Mouse (Mus musculus): ENCODE measurements around the gene March7. TPM values are rescaled to one million over a fixed set of nuclear protein-coding genes. Genes with fewer than 3 reads are reported as not detected.

March7 gene
- polyA plus RNA-seq, 1 experiment = 10.7 TPM

GRCm38 (mm10) chr2:60223489-60223888 lies 13.8 kb downstream of the March7 start:
- H3K4me1 ChIP-seq (ENCODE audit: control insufficient read depth, insufficient read depth, low read length) = peaks cover 7% of the 10 kb centered on the region; the same call in 1 of the 2 replicates
- WGBS = 35% methylated on average over 1 of the region's 1 CpGs
- no peak overlapping the region for H3K27ac ChIP-seq (ENCODE audit: insufficient read depth, low read depth, low read length)
- H3K4me3 ChIP-seq (ENCODE audit: insufficient read depth, low read depth, low read length) = no peak overlapping the region
- no peak for DNase-seq
- H3K27me3 ChIP-seq (replicated peaks; ENCODE audit: control insufficient read depth, insufficient read depth, low read length) = no peaks in the 10 kb centered on the region
- TF ChIP-seq POLR2A (IDR thresholded peaks at IDR 0.05; ENCODE audit: low read depth, low read length) (no peak), CTCF (conservative IDR thresholded peaks at IDR 0.05; ENCODE audit: insufficient read depth, insufficient read length, low read depth, low read length) (no peak)
- H3K36me3 ChIP-seq (ENCODE audit: control insufficient read depth, insufficient read depth, low read length) = no peaks in the 10 kb centered on the region

- peaks cover 8% of the 10 kb centered on the region for H3K36me3 ChIP-seq (ENCODE audit: control insufficient read depth, insufficient read depth, low read length)
- TF ChIP-seq CTCF (conservative IDR thresholded peaks at IDR 0.05; ENCODE audit: insufficient read depth, insufficient read length, low read depth, low read length) (no peak), POLR2A (IDR thresholded peaks at IDR 0.05; ENCODE audit: low read depth, low read length) (no peak)
- H3K4me3 ChIP-seq (ENCODE audit: insufficient read depth, low read depth, low read length) = no peak overlapping the region
- no peaks in the 10 kb centered on the region for H3K27me3 ChIP-seq (replicated peaks; ENCODE audit: control insufficient read depth, insufficient read depth, low read length)
- WGBS = 70% methylated on average over 1 of the region's 1 CpGs
- H3K4me1 ChIP-seq (ENCODE audit: control insufficient read depth, insufficient read depth, low read length) = no peaks in the 10 kb centered on the region; the same call in 1 of the 2 replicates
- no peak for DNase-seq
- H3K27ac ChIP-seq (ENCODE audit: insufficient read depth, low read depth, low read length) = no peak overlapping the region
Observed at GRCm38 (mm10) chr2:60228470-60228869, 18.8 kb downstream of the March7 start.

GRCm38 (mm10) chr2:60230361-60230760 lies 20.7 kb downstream of the March7 start:
- Histone ChIP-seq H3K4me3 (ENCODE audit: insufficient read depth, low read depth, low read length) (no peak overlapping the region), H3K36me3 (ENCODE audit: control insufficient read depth, insufficient read depth, low read length) (peaks cover 10% of the 10 kb centered on the region), H3K27ac (ENCODE audit: insufficient read depth, low read depth, low read length) (no peak overlapping the region), H3K4me1 (ENCODE audit: control insufficient read depth, insufficient read depth, low read length) (no peaks in the 10 kb centered on the region), H3K27me3 (replicated peaks; ENCODE audit: control insufficient read depth, insufficient read depth, low read length) (no peaks in the 10 kb centered on the region)
- TF ChIP-seq CTCF (conservative IDR thresholded peaks at IDR 0.05; ENCODE audit: insufficient read depth, insufficient read length, low read depth, low read length) (no peak), POLR2A (IDR thresholded peaks at IDR 0.05; ENCODE audit: low read depth, low read length) (no peak)
- 86% methylated on average over 2 of the region's 2 CpGs for WGBS
- no peak for DNase-seq

- peaks cover 11% of the 10 kb centered on the region for H3K36me3 ChIP-seq (ENCODE audit: control insufficient read depth, insufficient read depth, low read length)
- TF ChIP-seq CTCF (conservative IDR thresholded peaks at IDR 0.05; ENCODE audit: insufficient read depth, insufficient read length, low read depth, low read length) = no peak
- TF ChIP-seq POLR2A (IDR thresholded peaks at IDR 0.05; ENCODE audit: low read depth, low read length) = no peak
Observed at GRCm38 (mm10) chr2:60233147-60233546, 23.5 kb downstream of the March7 start.

GRCm38 (mm10) chr2:60234506-60234905 lies 24.8 kb downstream of the March7 start:
- no peak overlapping the region for H3K27ac ChIP-seq (ENCODE audit: insufficient read depth, low read depth, low read length)
- H3K36me3 ChIP-seq (ENCODE audit: control insufficient read depth, insufficient read depth, low read length) = peaks cover 9% of the 10 kb centered on the region
- no peak for DNase-seq
- no peak overlapping the region for H3K4me3 ChIP-seq (ENCODE audit: insufficient read depth, low read depth, low read length)
- H3K4me1 ChIP-seq (ENCODE audit: control insufficient read depth, insufficient read depth, low read length) = no peaks in the 10 kb centered on the region
- H3K27me3 ChIP-seq (replicated peaks; ENCODE audit: control insufficient read depth, insufficient read depth, low read length) = no peaks in the 10 kb centered on the region
- no peak for TF ChIP-seq POLR2A (IDR thresholded peaks at IDR 0.05; ENCODE audit: low read depth, low read length)
- TF ChIP-seq CTCF (conservative IDR thresholded peaks at IDR 0.05; ENCODE audit: insufficient read depth, insufficient read length, low read depth, low read length) = no peak
- 72% methylated on average over 7 of the region's 7 CpGs for WGBS

More at GRCm38 (mm10) chr2:60233147-60233546, 23.5 kb downstream of the March7 start:
- whole genome bisulfite sequencing = 44% methylated on average over 2 of the region's 2 CpGs
- no peak for DNase-seq
- Histone ChIP-seq H3K27me3 (replicated peaks; ENCODE audit: control insufficient read depth, insufficient read depth, low read length) (no peaks in the 10 kb centered on the region), H3K4me3 (ENCODE audit: insufficient read depth, low read depth, low read length) (no peak overlapping the region), H3K27ac (ENCODE audit: insufficient read depth, low read depth, low read length) (no peak overlapping the region), H3K4me1 (ENCODE audit: control insufficient read depth, insufficient read depth, low read length) (no peaks in the 10 kb centered on the region)

- TF ChIP-seq POLR2A (IDR thresholded peaks at IDR 0.05; ENCODE audit: low read depth, low read length) = no peak
- no peak for TF ChIP-seq CTCF (conservative IDR thresholded peaks at IDR 0.05; ENCODE audit: insufficient read depth, insufficient read length, low read depth, low read length)
- H3K36me3 ChIP-seq (ENCODE audit: control insufficient read depth, insufficient read depth, low read length) = peaks cover 4% of the 10 kb centered on the region
- H3K4me3 ChIP-seq (ENCODE audit: insufficient read depth, low read depth, low read length) = no peak overlapping the region
- no peak overlapping the region for H3K27ac ChIP-seq (ENCODE audit: insufficient read depth, low read depth, low read length)
- DNase-seq = no peak
- H3K4me1 ChIP-seq (ENCODE audit: control insufficient read depth, insufficient read depth, low read length) = no peaks in the 10 kb centered on the region
- no peaks in the 10 kb centered on the region for H3K27me3 ChIP-seq (replicated peaks; ENCODE audit: control insufficient read depth, insufficient read depth, low read length)
- 79% methylated on average over 4 of the region's 4 CpGs for WGBS
Observed at GRCm38 (mm10) chr2:60252782-60253181, 43.1 kb downstream of the March7 start.

- no peak for DNase-seq
- H3K27ac ChIP-seq (ENCODE audit: insufficient read depth, low read depth, low read length) = no peak overlapping the region
- H3K36me3 ChIP-seq (ENCODE audit: control insufficient read depth, insufficient read depth, low read length) = peaks cover 4% of the 10 kb centered on the region
- TF ChIP-seq CTCF (conservative IDR thresholded peaks at IDR 0.05; ENCODE audit: insufficient read depth, insufficient read length, low read depth, low read length) = no peak
- no peak for TF ChIP-seq POLR2A (IDR thresholded peaks at IDR 0.05; ENCODE audit: low read depth, low read length)
- no peaks in the 10 kb centered on the region for H3K27me3 ChIP-seq (replicated peaks; ENCODE audit: control insufficient read depth, insufficient read depth, low read length)
- no peak overlapping the region for H3K4me3 ChIP-seq (ENCODE audit: insufficient read depth, low read depth, low read length)
- H3K4me1 ChIP-seq (ENCODE audit: control insufficient read depth, insufficient read depth, low read length) = no peaks in the 10 kb centered on the region
Observed at GRCm38 (mm10) chr2:60253506-60253905, 43.8 kb downstream of the March7 start.
